Mouse (Mus musculus) liver, adult 2 months (tissue): Measurements from ENCODE around the gene Samd4b. TPM values are rescaled to one million over a fixed set of nuclear protein-coding genes. Genes with fewer than 3 reads are reported as not detected.

Experiments
- DNase-seq: peaks from one replicate; pipeline ENCODE4 v3.0.0-alpha.2; 2011; ENCODE audit warnings: low read depth, low spot score; ENCODE audit errors: extremely low read depth
- H3K27ac ChIP-seq: fragments of 200-500 bp; replicated peaks from 2 replicates; pipeline ENCODE4 v1.5.1; 2012; ENCODE audit warnings: low read depth, mild to moderate bottlenecking, control low read depth, inconsistent platforms, low read length; ENCODE audit not compliant: insufficient read depth
- H3K27me3 ChIP-seq: fragments of 200-500 bp; 2 replicates; pipeline ENCODE4 v1.6.1; 2012; ENCODE audit warnings: mild to moderate bottlenecking, moderate library complexity, low read length, inconsistent platforms; ENCODE audit not compliant: control insufficient read depth, insufficient read depth
- H3K36me3 ChIP-seq: fragments of 200-500 bp; 2 replicates; pipeline ENCODE4 v1.6.1; 2012; ENCODE audit warnings: low read length, inconsistent platforms; ENCODE audit not compliant: control insufficient read depth, insufficient read depth
- H3K4me1 ChIP-seq: fragments of 200-500 bp; 2 replicates; pipeline ENCODE4 v1.6.1; 2011; ENCODE audit warnings: low read length; ENCODE audit not compliant: control insufficient read depth, insufficient read depth
- H3K4me3 ChIP-seq: fragments of 200-500 bp; 2 replicates; pipeline ENCODE4 v1.5.1; 2011; ENCODE audit warnings: low read depth, mild to moderate bottlenecking, control low read depth, low read length, moderate library complexity; ENCODE audit not compliant: insufficient read depth
- H3K79me2 ChIP-seq: fragments of 200-500 bp; 2 replicates; pipeline ENCODE4 v1.6.1; 2012; ENCODE audit warnings: inconsistent platforms, mild to moderate bottlenecking, low read length, moderate library complexity; ENCODE audit not compliant: control insufficient read depth, insufficient read depth
- H3K9ac ChIP-seq: fragments of 200-500 bp; 2 replicates; pipeline ENCODE4 v1.6.1; 2012; ENCODE audit warnings: low read depth, mild to moderate bottlenecking, control low read depth, inconsistent platforms, low read length
- CTCF ChIP-seq: fragments of 200-500 bp; IDR thresholded peaks from 2 replicates; pipeline ENCODE4 v1.5.1; 2011; ENCODE audit warnings: low read depth, low read length, control low read depth
- POLR2A ChIP-seq: fragments of 200-500 bp; IDR thresholded peaks from 2 replicates; pipeline ENCODE4 v1.6.1; 2011; ENCODE audit warnings: low read length, control low read depth; ENCODE audit not compliant: insufficient read depth; ENCODE audit errors: extremely low read depth
- WGBS: fragments of 180-500 bp; shearing (Covaris S2); methylation state at CpG from one replicate; pipeline ENCODE4 v1.1.7; 2018; 5-methylcytosine and 5-hydroxymethylcytosine counted together
- polyA plus RNA-seq: library from polyadenylated mRNA; depleted of rRNA; stranded (reverse); fragments of >200 nt; gene quantifications from 2 replicates; pipeline ENCODE4 v1.2.3, GENCODE M21; 2012
- total RNA-seq: library from RNA; depleted of rRNA; stranded (reverse); fragments of >200 nt; gene quantifications from 2 replicates; pipeline ENCODE4 v1.2.3, GENCODE M21; 2014

The Samd4b gene
- total and polyA plus RNA-seq, 2 experiments: 4.1 to 27.0 TPM

GRCm38 (mm10) chr7:28385196-28385595, 212.7 kb downstream of the Samd4b start:
- Histone ChIP-seq H3K4me3 (no peak overlapping the region), H3K79me2 (0 out of 2 replicates have a peak, but pooled peaks cover 1% of the 10 kb centered on the region), H3K4me1 (peaks cover 24% of the 10 kb centered on the region; the same call in 1 of the 2 replicates), H3K27ac (no peak overlapping the region), H3K27me3 (no peaks in the 10 kb centered on the region), H3K9ac (no peak overlapping the region), H3K36me3 (no peaks in the 10 kb centered on the region)
- no peak for DNase-seq
- WGBS: 90% methylated on average over 9 of the region's 9 CpGs
- TF ChIP-seq CTCF (no peak), POLR2A (no peak)

GRCm38 (mm10) chr7:28384162-28384561, 213.8 kb downstream of the Samd4b start:
- WGBS: 91% methylated on average over 6 of the region's 6 CpGs
- peaks cover 25% of the 10 kb centered on the region; the same call in 1 of the 2 replicates for H3K4me1 ChIP-seq
- H3K9ac ChIP-seq: no peak overlapping the region
- H3K27me3 ChIP-seq: no peaks in the 10 kb centered on the region
- H3K27ac ChIP-seq: peak overlapping the region; percentile 100
- no peak overlapping the region for H3K4me3 ChIP-seq
- DNase-seq: no peak
- H3K36me3 ChIP-seq: no peaks in the 10 kb centered on the region
- TF ChIP-seq POLR2A: no peak
- TF ChIP-seq CTCF: no peak
- H3K79me2 ChIP-seq: no peaks in the 10 kb centered on the region

- no peak for TF ChIP-seq CTCF
- no peak for TF ChIP-seq POLR2A
- DNase-seq: peak; percentile 77
- H3K36me3 ChIP-seq: no peaks in the 10 kb centered on the region
- H3K27ac ChIP-seq: peak overlapping the region; percentile 100
- H3K27me3 ChIP-seq: no peaks in the 10 kb centered on the region
- peaks cover 25% of the 10 kb centered on the region; the same call in 1 of the 2 replicates for H3K4me1 ChIP-seq
- peaks cover 4% of the 10 kb centered on the region; the same call in 1 of the 2 replicates for H3K79me2 ChIP-seq
- 57% methylated on average over 4 of the region's 4 CpGs for WGBS
- peak overlapping the region; percentile 5 for H3K9ac ChIP-seq
- no peak overlapping the region for H3K4me3 ChIP-seq
Observed at GRCm38 (mm10) chr7:28383606-28384005, 214.3 kb downstream of the Samd4b start.

- Histone ChIP-seq H3K79me2 (peaks cover 10% of the 10 kb centered on the region), H3K9ac (peak overlapping the region; percentile 56), H3K36me3 (no peaks in the 10 kb centered on the region), H3K27me3 (no peaks in the 10 kb centered on the region), H3K27ac (peak overlapping the region; percentile 100), H3K4me1 (peaks cover 25% of the 10 kb centered on the region; the same call in 1 of the 2 replicates), H3K4me3 (no peak overlapping the region)
- 4% methylated on average over 11 of the region's 11 CpGs for WGBS
- DNase-seq: peak; percentile 99
- TF ChIP-seq CTCF (no peak), POLR2A (peak; percentile 69; the same call in 1 of the 2 replicates)
Observed at GRCm38 (mm10) chr7:28382981-28383396, 215.0 kb downstream of the Samd4b start.

GRCm38 (mm10) chr7:28382347-28382951, 215.5 kb downstream of the Samd4b start:
- Histone ChIP-seq H3K4me1 (peaks cover 25% of the 10 kb centered on the region; the same call in 1 of the 2 replicates), H3K36me3 (peaks cover 5% of the 10 kb centered on the region), H3K27ac (peak overlapping the region; percentile 100), H3K79me2 (peaks cover 15% of the 10 kb centered on the region), H3K4me3 (peak overlapping the region; percentile 70), H3K9ac (peak overlapping the region; percentile 56), H3K27me3 (no peaks in the 10 kb centered on the region)
- no peak for TF ChIP-seq CTCF
- TF ChIP-seq POLR2A: no peak
- WGBS: 2% methylated on average over 11 of the region's 12 CpGs
- DNase-seq: no peak

- WGBS: under 1% methylated on average over 20 of the region's 20 CpGs
- DNase-seq: peak; percentile 86
Observed at GRCm38 (mm10) chr7:28381938-28382337, 216.0 kb downstream of the Samd4b start.

More at GRCm38 (mm10) chr7:28381938-28382337, 216.0 kb downstream of the Samd4b start:
- H3K27me3 ChIP-seq: no peaks in the 10 kb centered on the region
- peaks cover 8% of the 10 kb centered on the region for H3K36me3 ChIP-seq
- no peak for TF ChIP-seq CTCF
- 0 out of 2 replicates have a peak, but pooled peaks have one; percentile 29 for TF ChIP-seq POLR2A
- peaks cover 25% of the 10 kb centered on the region; the same call in 1 of the 2 replicates for H3K4me1 ChIP-seq
- peaks cover 20% of the 10 kb centered on the region for H3K79me2 ChIP-seq
- H3K4me3 ChIP-seq: peak overlapping the region; percentile 70
- H3K27ac ChIP-seq: peak overlapping the region; percentile 100
- H3K9ac ChIP-seq: peak overlapping the region; percentile 90
